In genomic region chr3:117826486-117827200, GRCm38 (mm10) we compare ENCODE assay signal across 10 mouse cellular contexts. TPM values are rescaled to one million over a fixed set of nuclear protein-coding genes. Genes with fewer than 3 reads are reported as not detected.
DNase-seq lines count a peak whose midpoint lies in the region; ATAC-seq and TF ChIP-seq lines count a peak whose summit lies in the region.
"Had no signal": no experiment of that assay in that cellular context is flagged by ENCODE, and none has a peak within 500 bp of the region (broad histone marks: within the 10 kb centered on the region; RNA-seq: fewer than 3 reads in every experiment).

No protein-coding gene starts in this region.

- no peaks in the 10 kb centered on the region for H3K27me3 ChIP-seq in forebrain, embryonic 11.5 days (ENCODE audit: control insufficient read depth, insufficient read depth, low read length)
- no peaks in the 10 kb centered on the region for H3K27me3 ChIP-seq in midbrain, embryonic 16.5 days (ENCODE audit: control insufficient read depth, insufficient read depth, low read depth, low read length)
- H3K27me3 ChIP-seq in intestine, embryonic 16.5 days (replicated peaks; ENCODE audit: control insufficient read depth, insufficient read depth, low read length) = no peaks in the 10 kb centered on the region

- no peak overlapping the region for H3K4me2 ChIP-seq in forebrain, embryonic 11.5 days (ENCODE audit: low read depth, low read length, severe bottlenecking)
- no peak overlapping the region for H3K4me2 ChIP-seq in midbrain, embryonic 16.5 days (ENCODE audit: low read length)
- H3K4me2 ChIP-seq in intestine, embryonic 16.5 days (ENCODE audit: low read depth, low read length) = no peak overlapping the region

- H3K4me1 ChIP-seq in forebrain, embryonic 11.5 days (replicated peaks; ENCODE audit: control insufficient read depth, insufficient read depth, low read length) = 0 out of 2 replicates have a peak, but pooled peaks cover 3% of the 10 kb centered on the region
- peaks cover 11% of the 10 kb centered on the region for H3K4me1 ChIP-seq in midbrain, embryonic 16.5 days (ENCODE audit: control insufficient read depth, insufficient read depth, low read length)
- no peaks in the 10 kb centered on the region for H3K4me1 ChIP-seq in intestine, embryonic 16.5 days (ENCODE audit: control insufficient read depth, insufficient read depth, low read length)

- H3K4me3 ChIP-seq in forebrain, embryonic 11.5 days (ENCODE audit: low read depth, low read length) = no peak overlapping the region
- H3K4me3 ChIP-seq in layer of hippocampus, adult 2 months = no peak overlapping the region
- H3K4me3 ChIP-seq in midbrain, embryonic 16.5 days (ENCODE audit: low read depth, low read length) = no peak overlapping the region
- no peak overlapping the region for H3K4me3 ChIP-seq in intestine, embryonic 16.5 days (ENCODE audit: low read length)

- peak; percentile 91 for ATAC-seq in forebrain, embryonic 11.5 days (replicated peaks; ENCODE audit: low FRiP score)
- peak; percentile 98 for ATAC-seq in midbrain, embryonic 16.5 days
- no peak for ATAC-seq in intestine, embryonic 16.5 days

- peak; percentile 96 for DNase-seq in brain, embryonic 14.5 days (ENCODE audit: low read depth)
- DNase-seq in forebrain, embryonic 11.5 days (ENCODE audit: low spot score) = peak; percentile 61
- peak; percentile 19 to 57 for DNase-seq in layer of hippocampus, adult 2 months (ENCODE audit: low spot score in 2 of 2)
- no peak for DNase-seq in gastrocnemius, postnatal 10 days
- no peak for DNase-seq in T-cell, adult 2 months (ENCODE audit: low spot score)
- no peak for DNase-seq in testis, postnatal 10 days (ENCODE audit: low spot score)
- DNase-seq: heart, postnatal 14 days had no signal

- no peak for TF ChIP-seq CTCF in brain, embryonic 14.5 days (IDR thresholded peaks at IDR 0.05; ENCODE audit: borderline replicate concordance, extremely low read depth, insufficient read depth, insufficient read length)
- no peak for TF ChIP-seq CTCF in layer of hippocampus, adult 2 months (conservative IDR thresholded peaks at IDR 0.05)

- 73% methylated on average over 6 of the region's 6 CpGs for WGBS in forebrain, embryonic 11.5 days
- 38% methylated on average over 6 of the region's 6 CpGs for WGBS in midbrain, embryonic 16.5 days
- WGBS in intestine, embryonic 16.5 days = 85% methylated on average over 6 of the region's 6 CpGs

- no peak overlapping the region for H3K9ac ChIP-seq in forebrain, embryonic 11.5 days (ENCODE audit: low read length)
- H3K9ac ChIP-seq in midbrain, embryonic 16.5 days (ENCODE audit: low read depth, low read length) = no peak overlapping the region
- no peak overlapping the region for H3K9ac ChIP-seq in intestine, embryonic 16.5 days (ENCODE audit: low read depth, low read length)

- no peak for TF ChIP-seq POLR2A in brain, embryonic 14.5 days (IDR thresholded peaks at IDR 0.05; ENCODE audit: borderline replicate concordance, extremely low read depth, insufficient read depth, insufficient read length, poor library complexity, severe bottlenecking)

- H3K27ac ChIP-seq in forebrain, embryonic 11.5 days (ENCODE audit: low read depth, low read length) = no peak overlapping the region
- H3K27ac ChIP-seq in layer of hippocampus, adult 2 months = no peak overlapping the region
- H3K27ac ChIP-seq in midbrain, embryonic 16.5 days (ENCODE audit: low read length) = peak overlapping the region; percentile 66
- no peak overlapping the region for H3K27ac ChIP-seq in intestine, embryonic 16.5 days (ENCODE audit: low read length)
- H3K27ac ChIP-seq: stomach, postnatal 0 days had no signal

- no peaks in the 10 kb centered on the region for H3K9me3 ChIP-seq in forebrain, embryonic 11.5 days (ENCODE audit: control insufficient read depth, low read length)
- H3K9me3 ChIP-seq in midbrain, embryonic 16.5 days (replicated peaks; ENCODE audit: control insufficient read depth, low read length, poor library complexity, severe bottlenecking) = no peaks in the 10 kb centered on the region
- H3K9me3 ChIP-seq in intestine, embryonic 16.5 days (ENCODE audit: control insufficient read depth, low read length) = no peaks in the 10 kb centered on the region

- no peaks in the 10 kb centered on the region for H3K36me3 ChIP-seq in forebrain, embryonic 11.5 days (ENCODE audit: control insufficient read depth, insufficient read depth, low read length)
- H3K36me3 ChIP-seq in midbrain, embryonic 16.5 days (ENCODE audit: control insufficient read depth, insufficient read depth, low read length) = no peaks in the 10 kb centered on the region
- H3K36me3 ChIP-seq in intestine, embryonic 16.5 days (ENCODE audit: control insufficient read depth, insufficient read depth, low read length) = 0 out of 2 replicates have a peak, but pooled peaks cover 3% of the 10 kb centered on the region

RNA-seq across cellular contexts. Expression of gene Snx7, which starts 42.1 kb away (rescaled TPM):
- 5.6 and 6.1 TPM in 2 replicates for polyA plus RNA-seq in brain, embryonic 14.5 days (2012; rRNA removed)
- polyA plus RNA-seq in forebrain, embryonic 11.5 days (2014; fragmentation: Nextera tagmentation; extraction: Ambion mirVana) = 14.5 TPM in 2 replicates
- 10 to 100 TPM; 16.5 to 16.7 TPM for total RNA-seq in layer of hippocampus, adult 2 months (2021)
- polyA plus RNA-seq in midbrain, embryonic 16.5 days (2015; fragmentation: Nextera tagmentation; extraction: Ambion mirVana) = 9.3 and 10.2 TPM in 2 replicates
- 85.6 and 88.5 TPM in 2 replicates for polyA plus RNA-seq in intestine, embryonic 16.5 days (2015; fragmentation: Nextera tagmentation; extraction: Ambion mirVana)
- 1 to 10 TPM; 7.2 to 9.0 TPM for total RNA-seq in gastrocnemius, postnatal 10 days (2021)

Comparison
In these comparisons a context has a peak if more than half of its experiments do, and no peak if none do; other contexts are left out.
1. DNase-seq: peak in brain, embryonic 14.5 days (single experiment), forebrain, embryonic 11.5 days (single experiment) and layer of hippocampus, adult 2 months (2 of 2); none in gastrocnemius, postnatal 10 days (single experiment), T-cell, adult 2 months (single experiment) and testis, postnatal 10 days (single experiment).